Mouse (Mus musculus) cerebellum, adult 2 months (tissue): ENCODE results near the gene 1810010H24Rik. TPM values are rescaled to one million over a fixed set of nuclear protein-coding genes. Genes with fewer than 3 reads are reported as not detected.
"Not testable (repeated sequence)": the region's sequence is repeated elsewhere in the genome, so short reads cannot be mapped to it uniquely, and the experiment has no call there.

Source experiments
- DNase-seq, 2 experiments: peaks; one replicate each; pipeline ENCODE4 v3.0.0; 2021
- H3K27ac ChIP-seq: fragments of 200-500 bp; 2 replicates; pipeline ENCODE4 v1.5.1; 2012; ENCODE audit warnings: low read length, control low read depth, inconsistent platforms; ENCODE audit not compliant: insufficient read depth
- H3K27me3 ChIP-seq: fragments of 200-500 bp; 2 replicates; pipeline ENCODE4 v1.6.1; 2012; ENCODE audit warnings: inconsistent platforms, mild to moderate bottlenecking, low read length, moderate library complexity; ENCODE audit not compliant: control insufficient read depth, insufficient read depth
- H3K4me1 ChIP-seq: fragments of 200-500 bp; 2 replicates; pipeline ENCODE4 v1.6.1; 2011; ENCODE audit warnings: low read length; ENCODE audit not compliant: control insufficient read depth, insufficient read depth
- H3K4me3 ChIP-seq: fragments of 200-500 bp; replicated peaks from 2 replicates; pipeline ENCODE3; 2011; ENCODE audit warnings: mild to moderate bottlenecking, low read depth, low read length, control low read depth; ENCODE audit not compliant: insufficient read depth
- CTCF ChIP-seq: fragments of 200-500 bp; IDR thresholded peaks from 2 replicates; pipeline ENCODE4 v1.5.1; 2011; ENCODE audit warnings: low read depth, mild to moderate bottlenecking, control low read depth, low read length, moderate library complexity, borderline replicate concordance; ENCODE audit not compliant: insufficient read depth
- POLR2A ChIP-seq: fragments of 200-500 bp; IDR thresholded peaks from 2 replicates; pipeline ENCODE4 v1.6.1; 2011; ENCODE audit warnings: low read length, control low read depth, borderline replicate concordance; ENCODE audit not compliant: insufficient read depth
- WGBS: fragments of 180-500 bp; shearing (Covaris S2); methylation state at CpG from one replicate; pipeline ENCODE4 v1.1.7; 2018; 5-methylcytosine and 5-hydroxymethylcytosine counted together
- polyA plus RNA-seq: library from polyadenylated mRNA; depleted of rRNA; stranded (reverse); fragments of >200 nt; gene quantifications from 2 replicates; pipeline ENCODE4 v1.2.3, GENCODE M21; 2012; rRNA removed

1810010H24Rik gene
- 6.8 and 7.7 TPM in 2 replicates for polyA plus RNA-seq

GRCm38 (mm10) chr11:107025411-107026321 is at the start of gene 1810010H24Rik:
Gene 1810010H24Rik, plus strand, starts transcription at chr11:107025681.
- Histone ChIP-seq H3K27me3 (no peaks in the 10 kb centered on the region), H3K27ac (peak within 1 kb of the TSS; percentile 46), H3K4me1 (peaks cover 4% of the 10 kb centered on the region), H3K4me3 (peak within 1 kb of the TSS; percentile 74)
- DNase-seq: peak; percentile 50 to 70
- TF ChIP-seq POLR2A (no peak), CTCF (no peak)
- WGBS: 1% methylated on average over 45 of the region's 45 CpGs

GRCm38 (mm10) chr11:106976194-106976593 is 49.3 kb upstream of the 1810010H24Rik start:
- WGBS: 48% methylated on average over 8 of the region's 8 CpGs
- no peaks in the 10 kb centered on the region for H3K4me1 ChIP-seq
- DNase-seq: no peak

DNA sequence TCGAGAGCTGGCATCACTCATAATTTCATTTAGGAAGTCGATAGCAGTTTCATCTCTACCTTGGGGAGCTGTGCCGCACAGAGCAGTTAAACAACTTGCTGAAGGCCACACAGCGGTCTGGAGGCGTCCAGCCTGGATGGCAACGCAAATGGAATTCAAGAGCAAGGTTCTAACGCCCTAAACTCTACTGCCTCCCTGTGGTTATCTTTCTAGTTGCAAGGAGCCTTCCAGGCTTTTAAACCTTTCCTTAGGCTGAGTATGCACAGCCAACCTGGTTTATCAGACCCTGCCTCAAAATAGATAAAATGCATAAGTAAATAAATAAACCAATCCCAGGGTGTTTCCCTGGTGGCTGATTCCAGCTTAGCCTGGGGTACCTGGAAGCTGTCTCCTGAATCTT is 45.0 kb upstream of the 1810010H24Rik start:
- H3K27ac ChIP-seq: no peak overlapping the region
- H3K27me3 ChIP-seq: no peaks in the 10 kb centered on the region
- peak; percentile 75 for TF ChIP-seq CTCF
- TF ChIP-seq POLR2A: no peak
- no peak overlapping the region for H3K4me3 ChIP-seq
- 23% methylated on average over 7 of the region's 7 CpGs for WGBS
- DNase-seq: peak; percentile 38 to 60
- no peaks in the 10 kb centered on the region for H3K4me1 ChIP-seq

More at GRCm38 (mm10) chr11:106976194-106976593, 49.3 kb upstream of the 1810010H24Rik start:
- no peak for TF ChIP-seq POLR2A
- TF ChIP-seq CTCF: no peak
- H3K27ac ChIP-seq: no peak overlapping the region
- no peaks in the 10 kb centered on the region for H3K27me3 ChIP-seq
- no peak overlapping the region for H3K4me3 ChIP-seq

DNA sequence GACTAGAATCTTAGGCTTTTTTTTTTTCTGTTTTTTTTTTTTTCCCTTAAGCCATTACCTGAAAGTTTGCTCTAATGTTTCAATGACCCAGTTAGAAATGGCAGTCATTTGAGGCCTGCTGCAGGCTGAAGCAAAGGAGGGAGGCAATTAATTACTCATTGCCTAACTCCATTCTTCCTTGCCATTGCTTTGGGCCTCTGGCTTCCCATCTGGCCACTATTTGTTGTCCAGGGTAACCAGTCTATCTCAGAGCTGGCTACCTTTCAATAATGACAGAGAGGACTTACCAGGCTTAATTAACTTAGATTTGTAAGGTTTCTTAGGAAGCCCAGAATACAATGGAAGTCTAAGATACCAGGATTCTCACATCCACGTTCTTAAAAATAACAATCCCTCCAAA is 43.7 kb upstream of the 1810010H24Rik start:
- WGBS: 39% methylated on average over 1 of the region's 1 CpGs
- TF ChIP-seq POLR2A (no peak), CTCF (no peak)
- Histone ChIP-seq H3K4me1 (no peaks in the 10 kb centered on the region), H3K27ac (no peak overlapping the region), H3K4me3 (no peak overlapping the region), H3K27me3 (no peaks in the 10 kb centered on the region)
- peak in 1 of 2 experiments; percentile 37 for DNase-seq

- H3K4me3 ChIP-seq: no peak overlapping the region
- no peak for DNase-seq
- no peaks in the 10 kb centered on the region for H3K27me3 ChIP-seq
- WGBS: 62% methylated on average over 5 of the region's 5 CpGs
- no peak overlapping the region for H3K27ac ChIP-seq
- no peaks in the 10 kb centered on the region for H3K4me1 ChIP-seq
- no peak for TF ChIP-seq POLR2A
- no peak for TF ChIP-seq CTCF
Measured at GRCm38 (mm10) chr11:106982351-106982750, 43.1 kb upstream of the 1810010H24Rik start.

DNA sequence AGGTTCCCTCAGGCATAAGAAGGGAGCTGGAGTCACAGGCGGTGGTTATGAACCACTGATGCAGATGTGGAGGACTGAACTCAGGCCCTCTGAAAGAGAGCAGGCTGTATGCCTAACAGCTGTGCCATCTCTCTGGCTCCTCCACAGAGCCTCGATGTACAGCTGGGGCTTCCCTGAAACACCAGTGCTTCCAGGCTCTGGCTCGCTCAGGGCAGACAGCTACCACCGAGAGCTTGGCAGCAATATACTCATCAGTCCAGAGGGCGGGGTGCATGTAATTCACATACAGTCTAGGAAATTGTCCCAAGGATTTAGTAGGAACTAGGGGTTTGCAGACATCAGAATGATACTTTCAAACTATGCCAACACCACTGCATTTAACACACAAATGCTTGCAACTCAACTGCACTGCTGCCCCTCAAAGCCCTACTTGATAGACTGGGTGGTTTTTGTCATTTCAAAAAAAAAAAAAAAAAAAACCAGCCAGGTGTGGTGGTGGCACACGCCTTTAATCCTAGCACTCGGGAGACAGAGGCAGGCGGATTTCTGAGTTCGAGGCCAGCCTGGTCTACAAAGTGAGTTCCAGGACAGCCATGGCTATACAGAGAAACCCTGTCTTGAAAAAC is 39.4 kb upstream of the 1810010H24Rik start:
- not testable (repeated sequence) for H3K4me3 ChIP-seq, DNase-seq, H3K27ac ChIP-seq, H3K4me1 ChIP-seq, H3K27me3 ChIP-seq
- WGBS: 68% methylated on average over 9 of the region's 9 CpGs

GRCm38 (mm10) chr11:106987384-106987783 is 38.1 kb upstream of the 1810010H24Rik start:
- no peak overlapping the region for H3K4me3 ChIP-seq
- TF ChIP-seq CTCF: no peak
- WGBS: 88% methylated on average over 2 of the region's 2 CpGs
- DNase-seq: no peak
- H3K27ac ChIP-seq: no peak overlapping the region
- H3K4me1 ChIP-seq: no peaks in the 10 kb centered on the region
- no peaks in the 10 kb centered on the region for H3K27me3 ChIP-seq
